Mouse (Mus musculus): Measurements from ENCODE around the gene 4931406P16Rik.
"Not testable (repeated sequence)": the region's sequence is repeated elsewhere in the genome, so short reads cannot be mapped to it uniquely, and the experiment has no call there.

The 4931406P16Rik gene

DNA sequence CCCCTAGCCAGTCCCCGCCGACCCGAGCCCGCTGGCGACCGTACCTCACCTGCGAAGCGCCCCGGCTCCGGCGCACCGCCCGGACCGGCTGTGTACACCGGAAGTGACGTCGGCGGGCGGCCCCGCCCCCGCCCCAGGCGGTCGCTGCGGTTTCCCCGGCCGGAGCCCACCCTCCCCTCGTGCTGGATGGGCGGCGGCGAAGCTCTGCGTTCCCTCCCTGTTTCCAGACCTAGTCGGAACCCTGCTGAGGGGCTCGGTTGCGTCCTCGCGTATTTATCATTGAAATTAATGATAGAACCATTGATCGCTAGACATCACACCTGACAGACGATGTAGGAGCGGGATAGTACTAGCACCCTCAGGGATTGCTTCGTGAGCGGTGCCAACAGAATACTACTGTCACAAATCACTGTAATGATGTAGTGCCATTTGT is at the start of gene 4931406P16Rik:
TSS of gene 4931406P16Rik (minus strand) at position 109 of the 433 bp plus-strand sequence.
- peak; percentile 84 for DNase-seq (ENCODE audit: low spot score)

DNA sequence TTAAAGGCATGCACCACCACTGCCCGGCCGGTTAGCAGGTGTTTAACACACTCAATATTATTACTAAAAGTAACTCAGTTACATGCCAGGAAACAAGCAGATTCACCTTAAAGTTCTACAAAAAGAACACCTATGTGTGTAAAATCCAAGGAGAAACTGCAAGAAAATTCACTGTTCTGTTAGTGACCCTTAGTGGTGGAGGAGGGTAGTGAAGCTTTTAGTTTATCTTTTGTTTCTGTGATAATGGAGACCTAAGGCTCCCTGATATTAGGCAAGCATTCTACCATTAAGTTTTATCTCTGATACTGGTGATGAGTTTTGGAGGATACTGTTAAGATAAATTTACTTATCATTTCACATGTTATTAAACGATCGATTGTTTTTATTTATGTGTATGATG is 42.3 kb upstream of the 4931406P16Rik start:
- no peak for DNase-seq (ENCODE audit: low spot score)

DNA sequence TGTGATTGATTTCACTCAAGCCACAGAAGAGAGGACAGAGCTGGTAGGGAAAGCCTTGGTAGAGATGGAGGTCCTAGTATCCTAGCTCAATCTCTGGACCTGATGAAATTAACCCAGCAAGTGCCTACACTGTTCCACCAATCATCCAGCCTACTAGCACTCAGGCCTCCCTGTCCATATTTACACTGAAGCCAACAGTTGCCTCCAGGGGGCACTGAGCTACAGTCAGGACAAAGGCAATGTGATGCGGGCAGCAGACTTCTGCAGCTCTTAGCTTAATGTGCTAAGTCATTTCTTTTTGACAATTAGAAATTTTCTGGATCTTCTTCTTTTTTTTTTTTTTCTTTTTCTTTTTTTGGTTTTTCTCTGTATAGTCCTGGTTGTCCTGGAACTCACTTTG is 38.6 kb upstream of the 4931406P16Rik start:
- no peak for DNase-seq (ENCODE audit: low spot score)

DNA sequence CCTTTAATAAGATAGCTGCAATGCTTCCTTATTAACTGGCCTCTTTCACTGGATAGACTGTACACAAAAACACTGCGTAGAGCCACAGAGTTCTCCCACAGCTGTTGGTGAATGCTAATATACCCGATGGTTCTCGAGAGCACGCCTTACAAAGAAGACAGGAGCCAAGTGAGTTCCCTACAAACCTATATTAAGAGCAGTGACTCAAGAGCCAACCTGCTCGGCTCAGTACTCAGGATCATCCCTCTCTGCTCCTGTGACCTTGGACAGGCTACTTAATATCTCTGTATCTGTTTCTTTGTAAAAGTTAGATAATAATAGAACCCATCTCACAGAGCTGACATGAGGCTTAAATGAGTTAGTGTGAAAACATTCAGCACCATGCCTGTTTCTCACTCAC is 36.8 kb upstream of the 4931406P16Rik start:
- no peak for DNase-seq (ENCODE audit: low spot score)

DNA sequence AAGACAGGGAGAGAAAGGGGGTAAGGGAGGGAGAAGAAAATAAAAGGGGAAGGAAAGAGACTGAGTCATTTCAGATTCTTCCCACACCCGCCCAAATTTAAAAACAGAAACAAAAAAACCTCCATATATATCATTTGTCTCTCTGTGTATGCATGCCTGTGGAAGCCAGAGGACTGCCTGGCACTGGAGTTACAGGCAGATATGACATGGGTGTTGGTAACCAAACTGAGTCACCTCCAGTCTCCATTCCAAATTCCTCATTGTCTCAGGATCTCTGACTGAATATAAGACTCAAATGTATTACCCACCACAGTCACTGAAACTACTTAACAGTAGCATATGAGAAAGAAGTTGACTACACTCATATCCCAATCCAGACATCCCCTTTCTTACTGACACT is 34.7 kb upstream of the 4931406P16Rik start:
- no peak for DNase-seq (ENCODE audit: low spot score)

DNA sequence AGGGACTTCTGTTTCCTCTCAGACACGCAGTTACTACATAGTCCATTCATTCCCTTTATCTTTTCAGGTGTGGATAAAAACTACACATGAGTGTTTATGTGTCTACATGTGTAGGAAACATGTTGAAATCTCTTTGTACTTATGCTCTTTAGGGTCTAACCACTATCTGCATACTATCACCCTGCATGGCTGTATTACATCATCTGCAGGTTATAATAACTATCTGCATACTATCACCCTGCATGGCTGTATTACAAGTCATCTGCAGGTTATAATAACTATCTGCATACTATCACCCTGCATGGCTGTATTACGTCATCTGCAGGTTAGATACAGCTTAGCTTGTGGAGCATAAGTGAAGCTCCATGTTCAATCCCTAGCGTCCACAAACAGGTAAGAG is 33.7 kb upstream of the 4931406P16Rik start:
- DNase-seq (ENCODE audit: low spot score) = no peak

DNA sequence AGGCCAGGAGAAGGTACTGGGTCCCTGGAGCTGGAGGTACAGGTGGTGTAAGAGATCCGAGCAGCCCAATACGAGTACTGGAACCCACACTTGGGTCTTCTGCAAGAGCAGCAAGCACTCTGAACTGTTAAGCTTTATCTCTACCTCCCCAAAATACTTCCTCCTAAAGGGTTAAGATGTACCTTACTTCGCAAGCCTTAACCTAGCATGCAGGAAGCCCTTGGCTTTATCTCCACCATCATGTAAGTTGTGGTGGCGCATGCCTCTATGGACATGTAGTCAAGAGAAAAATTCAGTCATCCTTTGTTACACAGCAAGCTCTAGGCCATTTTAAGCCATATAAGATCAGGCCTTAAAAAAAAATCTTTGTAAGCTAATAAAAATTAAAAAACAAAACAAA is 33.2 kb upstream of the 4931406P16Rik start:
- DNase-seq (ENCODE audit: low spot score) = no peak

DNA sequence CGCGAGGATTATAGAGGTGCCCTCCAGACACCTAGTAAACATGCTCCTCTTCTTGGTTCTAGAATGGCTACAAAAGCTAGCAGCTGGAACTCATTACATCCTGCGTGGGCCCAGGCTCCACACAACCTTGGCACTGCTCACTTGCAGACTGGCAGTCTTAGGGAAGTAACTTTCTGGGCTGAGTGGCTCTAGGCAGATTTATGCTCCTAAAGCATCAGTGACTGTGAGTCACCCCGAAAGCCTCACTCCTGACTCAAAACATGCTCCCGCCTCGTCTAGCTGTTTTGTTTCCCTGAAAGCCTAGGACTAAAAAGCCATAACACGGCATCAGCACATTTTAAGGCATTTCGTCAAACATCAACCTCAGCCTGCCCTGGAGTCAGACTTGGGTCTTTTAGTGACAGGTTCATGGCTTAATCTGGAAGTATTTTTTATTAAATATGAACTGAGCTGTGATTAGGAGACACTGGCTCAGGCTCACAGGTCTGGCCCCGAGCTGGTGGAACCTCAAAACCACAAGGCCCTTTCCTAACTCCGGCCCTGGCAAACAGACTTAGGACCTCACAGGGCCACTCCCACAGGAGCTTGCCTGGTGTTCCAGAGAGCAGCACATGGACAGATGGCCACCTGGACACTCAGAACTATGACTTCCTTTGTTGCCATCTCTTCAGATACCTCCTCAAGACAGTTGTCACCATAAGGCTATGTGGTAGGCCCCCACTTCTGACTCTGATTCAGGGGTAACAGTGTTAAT is 28.9 kb upstream of the 4931406P16Rik start:
- DNase-seq (ENCODE audit: low spot score) = peak; percentile 53

DNA sequence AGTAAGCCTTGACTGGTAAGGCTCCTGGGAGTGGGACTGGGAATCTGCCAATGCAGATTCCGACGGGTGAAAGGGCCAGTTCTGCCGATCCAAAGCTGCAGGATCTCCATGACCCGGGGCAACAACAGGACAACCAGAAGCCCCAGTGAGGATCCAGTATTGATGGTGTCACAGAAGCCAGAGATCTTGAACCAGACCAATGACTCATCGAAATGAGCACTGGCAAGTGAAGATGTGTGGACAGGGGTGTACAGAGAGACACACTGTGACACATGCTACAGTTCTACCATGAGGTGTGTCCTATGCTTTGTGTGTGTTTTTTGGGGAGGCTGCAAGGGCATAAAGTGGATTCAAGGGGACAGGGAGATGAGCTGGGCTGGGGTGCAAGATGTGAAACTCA is 27.5 kb upstream of the 4931406P16Rik start:
- no peak for DNase-seq (ENCODE audit: low spot score)

DNA sequence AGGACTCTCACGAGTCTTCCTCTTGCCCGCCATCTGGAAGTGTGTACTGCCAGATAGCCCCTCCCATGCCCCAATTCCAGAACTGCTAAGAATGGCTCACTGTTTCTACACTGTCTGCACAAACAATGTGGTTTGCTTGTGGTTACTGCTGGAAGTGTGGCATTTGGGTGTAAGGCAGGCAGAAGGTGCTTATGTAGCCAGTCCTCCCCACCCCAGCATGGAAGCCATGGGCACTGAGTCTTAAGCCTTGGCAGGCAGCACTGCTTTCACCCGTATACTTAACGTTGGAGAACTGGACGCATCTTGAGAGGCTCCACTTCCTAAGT is 25.8 kb upstream of the 4931406P16Rik start:
- DNase-seq (ENCODE audit: low spot score) = no peak

DNA sequence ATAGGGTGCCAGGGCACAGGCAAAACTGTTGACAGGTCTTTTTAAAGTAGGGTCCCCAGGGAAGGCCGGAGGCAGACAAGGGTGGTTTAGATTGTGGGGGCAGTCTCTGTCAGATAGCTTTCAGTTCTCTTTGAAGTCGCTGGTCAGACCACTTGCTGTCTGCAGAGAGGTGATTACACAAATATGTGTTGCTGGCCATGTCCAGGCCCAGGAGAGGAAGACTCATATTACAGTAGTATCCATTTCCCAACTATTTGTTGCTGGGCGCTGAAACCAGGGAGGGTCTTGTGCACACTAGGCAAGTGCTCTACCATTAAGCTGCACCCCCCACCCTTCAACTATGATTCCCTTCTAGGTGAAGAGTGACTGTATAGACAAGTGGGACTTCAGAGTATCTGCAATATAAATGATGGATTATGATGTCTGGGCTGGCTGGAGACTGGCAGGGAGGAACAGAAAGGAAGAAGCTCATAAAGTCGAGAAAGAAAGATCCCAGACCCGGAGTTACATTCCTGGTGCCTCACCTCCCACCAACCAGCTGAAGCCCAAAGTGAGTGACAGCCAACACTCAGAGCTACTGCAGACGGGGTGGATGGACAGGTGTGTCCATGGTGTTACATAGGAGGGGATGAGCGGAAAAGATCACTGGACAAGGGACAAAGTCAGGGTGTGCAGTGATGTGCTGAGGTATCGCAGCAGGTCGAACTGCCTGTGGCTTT is 25.3 kb upstream of the 4931406P16Rik start:
- DNase-seq (ENCODE audit: low spot score) = no peak

DNA sequence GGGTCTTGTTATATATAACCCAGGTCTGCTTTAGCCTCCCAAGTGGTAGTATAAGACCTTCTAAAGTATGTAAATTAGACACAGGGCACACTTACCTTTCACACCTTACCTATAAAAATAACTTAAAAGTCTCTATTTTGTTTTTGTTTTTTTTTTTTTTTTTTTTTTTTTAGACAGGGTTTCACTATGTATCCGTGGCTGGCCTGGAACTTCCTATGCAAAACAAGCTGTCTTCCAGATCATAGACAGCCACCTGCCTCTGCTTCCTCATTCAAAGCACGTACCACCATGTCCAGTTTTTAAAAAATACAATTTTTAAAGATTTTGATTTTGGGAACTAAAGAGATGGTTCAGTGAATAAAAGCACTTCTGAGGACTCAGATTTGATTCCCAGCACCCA is 23.9 kb upstream of the 4931406P16Rik start:
- no peak for DNase-seq (ENCODE audit: low spot score)

DNA sequence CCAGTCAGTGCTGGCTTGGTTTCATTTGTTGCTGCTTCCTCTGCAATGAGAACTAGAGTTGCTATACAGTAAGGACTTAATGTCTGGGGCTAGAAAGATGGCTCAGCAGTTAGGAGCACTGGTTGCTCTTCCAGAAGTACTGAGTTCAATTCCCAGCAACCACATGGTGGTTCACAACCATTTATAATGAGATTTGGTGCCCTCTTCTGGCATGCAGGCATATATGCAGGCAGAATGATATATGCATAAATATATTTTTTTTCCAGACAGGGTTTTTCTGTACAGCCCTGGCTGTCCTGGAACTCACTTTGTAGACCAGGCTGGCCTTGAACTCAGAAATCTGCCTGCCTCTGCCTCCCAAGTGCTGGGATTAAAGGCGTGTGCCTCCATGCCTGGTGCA is 23.2 kb upstream of the 4931406P16Rik start:
- DNase-seq (ENCODE audit: low spot score) = not testable (repeated sequence)

DNA sequence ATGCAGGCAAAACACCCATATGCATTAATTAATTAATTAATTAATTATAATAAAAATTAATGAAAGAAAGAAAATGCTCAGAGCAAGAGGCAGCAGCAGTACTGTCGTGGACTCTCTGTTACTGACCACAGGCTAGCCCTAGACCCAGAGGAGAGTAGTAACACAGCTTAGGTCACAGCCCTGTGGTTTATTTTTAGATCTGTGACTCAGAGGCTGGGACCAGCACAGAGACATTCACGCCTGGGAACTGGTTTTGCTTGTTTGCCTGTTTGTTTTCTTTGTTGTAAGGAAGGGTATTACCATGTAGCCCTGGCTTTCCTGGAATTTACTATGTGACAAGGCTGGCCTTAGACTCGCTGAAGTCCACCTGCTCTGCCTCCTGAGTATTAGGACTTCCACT is 14.1 kb upstream of the 4931406P16Rik start:
- DNase-seq (ENCODE audit: low spot score) = peak; percentile 70

DNA sequence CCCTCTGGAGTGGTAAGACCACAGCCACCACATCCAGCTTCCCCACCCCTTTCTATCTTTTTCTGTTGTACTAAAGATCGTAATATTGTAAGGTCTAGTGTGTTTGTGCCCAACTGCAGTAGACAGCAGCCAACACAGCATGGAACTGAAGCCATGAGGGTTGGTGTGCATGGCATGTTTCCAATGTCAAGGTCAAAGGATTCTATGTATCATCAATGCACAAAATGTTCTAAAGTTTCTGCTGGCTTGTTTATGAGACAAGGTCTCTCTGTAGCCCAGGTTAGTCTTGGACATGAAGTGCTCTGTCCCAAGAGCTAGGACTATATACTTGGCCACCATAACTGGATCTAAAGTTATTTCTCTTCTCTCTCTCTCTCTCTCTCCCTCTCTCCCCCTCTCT is 11.5 kb upstream of the 4931406P16Rik start:
- no peak for DNase-seq (ENCODE audit: low spot score)

DNA sequence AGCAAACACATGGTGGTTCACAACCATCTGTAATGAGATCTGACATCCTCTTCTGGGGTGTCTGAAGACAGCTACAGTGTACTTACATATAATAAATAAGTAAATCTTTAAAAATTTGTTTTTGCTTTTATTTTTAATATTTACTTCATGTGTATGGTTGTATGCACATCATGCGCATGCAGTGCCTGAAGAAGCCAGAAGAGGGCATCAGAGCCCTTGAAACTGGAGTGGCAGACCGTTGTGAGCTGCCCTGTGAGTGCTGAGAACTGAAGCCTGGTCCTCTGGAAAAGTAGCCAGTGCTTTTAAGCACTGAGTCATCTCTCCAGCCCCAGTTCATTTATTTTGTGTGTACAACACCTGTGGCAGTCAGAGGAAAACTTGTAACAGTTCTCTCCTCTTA is 10.7 kb upstream of the 4931406P16Rik start:
- DNase-seq (ENCODE audit: low spot score) = no peak

DNA sequence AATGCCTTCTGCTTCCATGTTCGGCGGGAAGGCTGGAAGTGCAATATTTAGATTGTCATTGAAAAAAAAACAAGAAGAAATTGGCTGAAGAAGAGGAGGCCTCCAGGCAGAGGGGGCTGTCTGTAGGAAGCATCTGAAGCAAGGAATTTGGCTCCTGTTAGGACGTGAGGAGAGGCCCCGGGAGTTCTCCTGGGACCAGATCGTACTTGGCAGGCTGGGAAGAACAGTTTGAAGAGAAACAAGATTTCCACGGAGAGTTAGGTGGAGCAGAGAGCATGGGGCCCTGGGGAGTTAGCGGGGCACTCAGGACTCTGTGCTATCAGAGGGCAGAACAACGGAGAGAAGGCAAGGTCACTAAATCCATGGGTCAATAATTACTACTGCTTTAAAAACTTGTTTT is 10.0 kb upstream of the 4931406P16Rik start:
- DNase-seq (ENCODE audit: low spot score) = peak; percentile 18

DNA sequence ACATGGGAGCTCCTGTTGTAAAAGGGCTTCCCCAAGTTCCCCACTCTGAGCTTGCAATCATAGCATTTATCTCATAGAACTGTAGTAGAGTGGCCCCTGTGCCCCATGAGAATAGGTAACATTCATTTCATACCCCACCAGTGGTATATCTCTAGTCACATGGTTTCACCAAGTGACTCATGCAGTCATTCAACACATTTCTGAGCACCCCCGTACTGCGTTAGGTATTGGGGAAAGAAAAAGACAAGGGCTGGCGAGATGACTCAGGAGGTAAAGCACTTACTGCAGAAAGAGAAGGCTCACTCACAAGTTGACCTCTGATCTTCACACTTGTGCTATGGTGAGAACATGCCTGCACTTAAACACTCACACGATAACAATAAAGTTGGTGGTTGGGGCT is 8.6 kb upstream of the 4931406P16Rik start:
- DNase-seq (ENCODE audit: low spot score) = no peak

DNA sequence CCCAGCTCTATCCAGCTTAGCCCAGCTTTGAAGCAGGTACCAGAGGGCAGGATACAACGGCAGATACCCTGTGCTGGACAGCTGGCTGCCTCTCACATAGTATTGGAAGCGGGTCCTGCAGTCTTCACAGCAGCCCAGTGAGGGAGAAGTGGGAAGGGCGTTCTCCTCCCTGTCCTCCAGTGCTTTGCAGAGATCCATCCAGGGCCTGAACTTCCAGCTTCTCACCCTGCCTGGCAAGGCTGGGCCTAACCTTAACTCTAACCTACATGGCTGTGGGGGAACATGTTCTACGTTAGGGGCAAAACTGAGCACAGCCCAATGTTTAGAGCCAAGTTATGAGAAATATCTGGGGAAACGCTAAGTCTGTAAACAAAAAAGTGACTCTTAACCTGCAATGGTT is 7.8 kb upstream of the 4931406P16Rik start:
- no peak for DNase-seq (ENCODE audit: low spot score)

DNA sequence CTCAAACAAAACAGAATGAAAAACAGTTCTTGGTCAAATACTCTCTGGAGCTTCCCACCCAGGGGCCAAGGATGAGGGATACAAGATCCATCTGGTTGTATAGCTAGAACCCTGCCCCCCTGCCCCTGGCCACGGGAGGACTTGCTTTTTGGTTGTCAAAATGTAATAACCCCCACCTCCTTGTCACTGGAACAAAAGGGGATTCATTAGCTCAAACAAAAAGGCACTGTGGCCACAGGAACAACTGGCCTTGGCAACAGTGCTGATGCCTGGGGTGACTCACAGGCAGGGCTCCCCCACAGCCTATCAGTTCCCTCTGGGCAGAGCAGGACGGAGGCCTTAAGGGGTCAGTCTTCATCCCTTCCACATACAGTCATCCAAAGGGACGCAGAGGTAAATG is 6.6 kb upstream of the 4931406P16Rik start:
- DNase-seq (ENCODE audit: low spot score) = peak; percentile 38

DNA sequence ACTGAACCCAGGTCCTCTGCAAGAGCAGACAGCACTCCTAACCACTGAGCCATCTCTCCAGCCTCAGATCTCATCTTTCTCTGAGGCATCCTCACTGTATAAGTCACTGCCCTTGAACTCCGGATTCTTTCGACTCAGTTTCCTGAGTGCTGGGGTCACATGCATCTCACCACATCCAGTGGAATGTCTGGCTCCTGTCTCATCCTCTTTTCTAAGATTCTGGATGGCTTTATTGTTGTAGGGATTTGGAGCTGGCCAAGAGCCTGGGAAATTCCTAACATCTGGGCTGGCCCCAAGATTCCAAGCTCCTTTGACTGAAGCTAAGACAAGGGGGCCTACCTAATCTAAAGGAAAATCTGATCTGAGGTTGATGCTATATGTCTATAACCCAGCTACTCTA is 5.8 kb upstream of the 4931406P16Rik start:
- peak; percentile 46 for DNase-seq (ENCODE audit: low spot score)

DNA sequence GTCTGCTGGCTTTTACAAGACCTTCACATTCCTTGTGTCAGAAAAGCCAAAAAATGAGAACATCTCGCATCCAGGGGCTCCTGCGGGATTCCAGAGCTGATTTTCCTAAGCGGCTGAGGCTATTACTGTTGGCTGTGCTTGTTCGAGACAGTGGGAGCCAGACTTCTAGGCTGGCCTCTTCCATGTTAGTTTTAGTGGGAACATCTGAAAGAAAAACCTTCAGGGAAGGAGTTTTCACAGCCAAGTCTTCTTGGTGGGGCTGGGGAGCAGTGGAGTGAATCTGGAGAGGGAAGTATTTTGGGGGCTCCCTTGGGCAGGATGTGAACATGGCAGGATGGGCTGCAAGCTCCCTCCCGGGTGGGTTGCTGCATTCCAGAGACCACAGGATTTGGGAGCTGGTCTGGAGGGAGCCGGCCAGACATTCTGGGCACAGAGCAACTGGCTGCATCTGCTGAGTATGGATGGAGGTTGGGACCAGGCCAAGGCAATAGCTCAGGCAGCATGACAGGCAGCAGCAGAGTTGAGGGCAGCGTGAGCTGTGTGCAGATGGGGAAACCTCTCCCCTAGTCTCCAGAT is 4.6 kb upstream of the 4931406P16Rik start:
- DNase-seq (ENCODE audit: low spot score) = peak; percentile 55

DNA sequence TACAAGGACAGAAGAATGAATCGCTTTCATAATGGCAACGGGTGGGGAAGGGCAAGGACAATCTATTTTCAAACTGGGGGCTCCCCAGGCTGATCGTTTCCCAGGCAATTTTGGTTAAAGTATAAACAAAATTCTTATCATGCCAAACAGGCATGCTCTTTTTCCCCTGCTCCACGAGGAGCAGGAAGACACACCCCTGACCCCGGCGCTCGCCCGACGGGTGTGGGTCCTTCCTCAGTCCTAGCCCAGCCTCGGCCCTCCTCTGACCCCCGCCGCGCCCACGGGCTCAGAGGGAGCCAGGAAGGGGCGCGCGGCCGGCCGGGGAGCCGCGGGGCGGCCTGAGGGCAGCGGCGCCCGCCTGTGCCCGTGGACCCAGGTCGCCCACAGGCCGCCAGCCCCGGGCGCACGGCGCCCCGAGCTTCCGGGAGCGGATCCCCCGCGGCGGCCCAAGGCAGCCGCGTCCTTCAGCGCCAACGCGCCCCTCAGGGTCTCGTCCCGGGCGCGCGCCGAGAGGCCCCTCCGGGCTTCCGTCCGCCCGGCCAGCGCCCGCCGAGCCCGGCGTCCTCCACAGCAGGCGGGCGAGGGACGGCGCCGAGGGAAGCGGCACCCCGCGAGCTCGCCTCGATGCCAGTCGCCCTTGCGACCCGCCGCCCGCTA is 437 bp downstream of the 4931406P16Rik start:
- peak; percentile 50 for DNase-seq (ENCODE audit: low spot score)
